Mouse (Mus musculus) regulatory T cell (primary cell): ENCODE results near the gene Camta1.

Experiments used
- in situ Hi-C: fragments of 300-600 bp; cut with MboI, MseI; formaldehyde crosslinking; loops from one replicate; pipeline ENCODE4 v1.15.1; 2025; ENCODE audit warnings: high pct_unique_total_duplicates

Gene Camta1

GRCm38 (mm10) chr4:151618420-151619310 lies 243.0 kb downstream of the Camta1 start:
- in situ Hi-C loops: no loop called here

GRCm38 (mm10) chr4:151611621-151612020 lies 250.1 kb downstream of the Camta1 start:
- in situ Hi-C loops: no loop called here

GRCm38 (mm10) chr4:151610266-151610665 lies 251.4 kb downstream of the Camta1 start:
- in situ Hi-C loops: no loop called here

GRCm38 (mm10) chr4:151604907-151605306 lies 256.8 kb downstream of the Camta1 start:
- in situ Hi-C loops: no loop called here

- in situ Hi-C loops: no loop called here
Observed at GRCm38 (mm10) chr4:151604481-151604880, 257.2 kb downstream of the Camta1 start.

- in situ Hi-C loops: no loop called here
Observed at GRCm38 (mm10) chr4:151603586-151603985, 258.1 kb downstream of the Camta1 start.

- in situ Hi-C loops: no loop called here
Observed at GRCm38 (mm10) chr4:151595116-151595515, 266.6 kb downstream of the Camta1 start.

- in situ Hi-C loops: no loop called here
Observed at GRCm38 (mm10) chr4:151593042-151593441, 268.6 kb downstream of the Camta1 start.

GRCm38 (mm10) chr4:151586074-151586473 lies 275.6 kb downstream of the Camta1 start:
- in situ Hi-C loops: no loop called here

GRCm38 (mm10) chr4:151577961-151578360 lies 283.7 kb downstream of the Camta1 start:
- in situ Hi-C loops: no loop called here

GRCm38 (mm10) chr4:151576291-151577108 lies 285.2 kb downstream of the Camta1 start:
- in situ Hi-C loops: no loop called here

GRCm38 (mm10) chr4:151572716-151573115 lies 289.0 kb downstream of the Camta1 start:
- in situ Hi-C loops: no loop called here

GRCm38 (mm10) chr4:151569586-151569985 lies 292.1 kb downstream of the Camta1 start:
- in situ Hi-C loops: no loop called here

- in situ Hi-C loops: no loop called here
Observed at GRCm38 (mm10) chr4:151568887-151569286, 292.8 kb downstream of the Camta1 start.

- in situ Hi-C loops: no loop called here
Observed at GRCm38 (mm10) chr4:151567105-151567504, 294.6 kb downstream of the Camta1 start.

GRCm38 (mm10) chr4:151555505-151555904 lies 306.2 kb downstream of the Camta1 start:
- in situ Hi-C loops: no loop called here

- in situ Hi-C loops: no loop called here
Observed at GRCm38 (mm10) chr4:151549523-151549922, 312.2 kb downstream of the Camta1 start.

- in situ Hi-C loops: no loop called here
Observed at GRCm38 (mm10) chr4:151545452-151545851, 316.2 kb downstream of the Camta1 start.

- in situ Hi-C loops: no loop called here
Observed at GRCm38 (mm10) chr4:151544191-151544590, 317.5 kb downstream of the Camta1 start.

GRCm38 (mm10) chr4:151540546-151540945 lies 321.1 kb downstream of the Camta1 start:
- in situ Hi-C loops: no loop called here

- in situ Hi-C loops: no loop called here
Observed at GRCm38 (mm10) chr4:151539881-151540280, 321.8 kb downstream of the Camta1 start.

- in situ Hi-C loops: no loop called here
Observed at GRCm38 (mm10) chr4:151539167-151539525, 322.5 kb downstream of the Camta1 start.
